Mouse (Mus musculus) midbrain, embryonic 14.5 days (tissue): ENCODE data around the gene Kdelr3. TPM values are rescaled to one million over a fixed set of nuclear protein-coding genes. Genes with fewer than 3 reads are reported as not detected.

ENCODE experiments used
- ATAC-seq: fragments of 200-750 bp; cut with Nextera tagmentation; 2 replicates; pipeline ENCODE4 v1.8.0; 2017; ENCODE audit warnings: moderate number of reproducible peaks, moderate library complexity; ENCODE audit not compliant: low FRiP score, low TSS enrichment
- DNase-seq: peaks from one replicate; pipeline ENCODE4 v3.0.0-alpha.2; 2015
- H3K27ac ChIP-seq: fragments of 300-500 bp; sonication (generic); replicated peaks from 2 replicates; pipeline ENCODE4 v1.5.1; 2014; ENCODE audit warnings: mild to moderate bottlenecking, low read depth, low read length, moderate library complexity
- H3K27me3 ChIP-seq: fragments of 300-500 bp; sonication (generic); 2 replicates; pipeline ENCODE4 v1.6.1; 2014; ENCODE audit warnings: low read length, control low read depth, mixed read lengths; ENCODE audit not compliant: control insufficient read depth, insufficient read depth
- H3K36me3 ChIP-seq: fragments of 300-500 bp; sonication (generic); 2 replicates; pipeline ENCODE4 v1.6.1; 2014; ENCODE audit warnings: low read length, control low read depth; ENCODE audit not compliant: control insufficient read depth, insufficient read depth
- H3K4me1 ChIP-seq: fragments of 300-500 bp; sonication (generic); 2 replicates; pipeline ENCODE4 v1.6.1; 2014; ENCODE audit warnings: mild to moderate bottlenecking, antibody characterized with exemption, low read length, control low read depth; ENCODE audit not compliant: control insufficient read depth, insufficient read depth
- H3K4me2 ChIP-seq: fragments of 300-500 bp; sonication (generic); 2 replicates; pipeline ENCODE4 v1.6.1; 2014; ENCODE audit warnings: mild to moderate bottlenecking, low read length, moderate library complexity
- H3K4me3 ChIP-seq: fragments of 300-500 bp; sonication (generic); replicated peaks from 2 replicates; pipeline ENCODE4 v1.5.1; 2014; ENCODE audit warnings: low read depth, low read length
- H3K9ac ChIP-seq: fragments of 300-500 bp; sonication (generic); replicated peaks from 2 replicates; pipeline ENCODE4 v1.6.1; 2014; ENCODE audit warnings: mild to moderate bottlenecking, low read length, moderate library complexity
- H3K9me3 ChIP-seq: fragments of 300-500 bp; sonication (generic); 2 replicates; pipeline ENCODE4 v1.6.1; 2016; ENCODE audit warnings: low read length, control low read depth, mixed read lengths; ENCODE audit not compliant: control insufficient read depth
- WGBS: fragments of 180-500 bp; shearing (Covaris S2); extraction: QIAGEN DNeasy Blood & Tissue Kit; methylation state at CpG from one replicate; pipeline ENCODE4 v1.1.7; 2014; 5-methylcytosine and 5-hydroxymethylcytosine counted together
- polyA plus RNA-seq: library from polyadenylated mRNA; unstranded; fragments of >200 nt; fragmentation: Nextera tagmentation; extraction: Ambion mirVana; gene quantifications from 2 replicates; pipeline ENCODE4 v1.2.1, GENCODE M21; 2014

Kdelr3 gene
- polyA plus RNA-seq, 1 experiment from 2014 or later, result 7.1 TPM

DNA sequence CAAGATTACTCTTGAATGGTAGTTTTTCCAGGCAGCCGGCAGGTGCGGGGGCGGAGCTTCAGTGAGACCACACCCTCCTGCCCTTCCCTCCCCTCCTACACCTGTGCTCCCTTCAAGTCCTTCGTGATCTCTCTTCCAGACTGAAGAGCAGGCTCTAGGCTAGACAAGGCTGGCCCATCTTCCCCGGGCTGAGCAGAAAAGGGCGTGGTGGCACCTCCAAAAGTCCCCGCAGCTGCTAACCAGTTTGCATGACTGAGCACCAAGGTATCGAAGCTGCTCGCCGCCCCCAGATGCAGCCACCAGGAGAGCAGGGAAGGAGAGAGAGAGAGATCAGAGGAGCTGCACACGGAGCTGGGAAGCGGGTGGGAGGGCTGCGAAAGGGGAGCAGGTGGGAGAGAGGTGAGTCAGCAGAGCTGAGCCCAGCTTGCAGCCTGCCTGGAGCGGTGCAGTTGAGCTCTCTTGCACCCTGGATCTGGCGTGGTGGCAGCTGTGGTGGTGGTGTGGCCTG, 35.0 kb upstream of the Kdelr3 start:
- H3K27me3 ChIP-seq, result no peaks in the 10 kb centered on the region
- 10% methylated on average over 15 of the region's 15 CpGs for WGBS
- no peak for DNase-seq

DNA sequence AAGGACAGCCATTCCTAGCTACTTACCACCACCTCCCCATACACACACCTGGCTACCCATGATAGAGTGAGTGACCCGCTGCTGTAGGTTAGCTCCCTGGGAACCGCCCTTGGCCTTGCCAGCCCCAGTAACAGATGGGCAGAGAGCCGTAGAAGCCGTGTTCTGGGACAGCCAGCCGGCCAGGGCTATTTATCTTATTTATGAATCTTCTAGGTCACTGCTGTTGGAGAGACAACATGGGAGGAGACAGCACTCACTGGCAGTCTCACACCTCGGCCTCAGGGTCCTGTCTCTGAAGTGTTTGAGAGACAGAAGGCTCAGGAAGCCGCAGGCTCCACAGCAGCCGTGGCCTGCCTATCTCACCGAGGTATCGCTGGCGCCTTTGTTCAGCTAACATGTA, 26.7 kb upstream of the Kdelr3 start:
- H3K36me3 ChIP-seq, result no peaks in the 10 kb centered on the region

More for the DNA sequence above, 35.0 kb upstream of the Kdelr3 start:
- ATAC-seq, result no peak
- H3K4me1 ChIP-seq, result no peaks in the 10 kb centered on the region
- no peak overlapping the region for H3K9ac ChIP-seq
- H3K36me3 ChIP-seq, result no peaks in the 10 kb centered on the region
- no peak overlapping the region for H3K4me2 ChIP-seq
- no peak overlapping the region for H3K4me3 ChIP-seq
- H3K27ac ChIP-seq, result no peak overlapping the region
- no peaks in the 10 kb centered on the region for H3K9me3 ChIP-seq

DNA sequence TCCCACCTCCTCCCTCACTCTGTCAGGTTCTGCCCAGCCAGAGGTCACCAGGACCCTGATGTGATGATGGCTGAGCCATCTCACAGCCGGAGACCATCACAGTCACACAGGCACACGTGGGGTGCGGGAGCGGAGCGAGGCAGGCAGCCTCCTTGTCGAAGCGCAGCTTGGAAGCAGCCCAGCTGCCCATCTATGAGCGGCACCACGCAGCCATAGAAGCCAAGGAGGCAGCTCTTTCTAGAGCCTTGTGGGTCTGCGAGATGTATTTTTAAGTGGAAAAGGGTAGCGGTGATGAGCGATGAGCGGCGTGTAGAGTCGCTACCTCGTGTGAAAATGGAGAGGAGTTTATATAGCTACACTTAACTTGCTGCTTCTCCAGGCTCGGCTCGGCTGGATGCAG, 22.7 kb upstream of the Kdelr3 start:
- 53% methylated on average over 18 of the region's 18 CpGs for WGBS
- Histone ChIP-seq H3K4me3 (no peak overlapping the region), H3K27me3 (no peaks in the 10 kb centered on the region), H3K36me3 (no peaks in the 10 kb centered on the region), H3K27ac (no peak overlapping the region), H3K4me2 (no peak overlapping the region), H3K9ac (no peak overlapping the region), H3K4me1 (no peaks in the 10 kb centered on the region), H3K9me3 (no peaks in the 10 kb centered on the region)
- no peak for ATAC-seq
- DNase-seq, result no peak

More for the DNA sequence above, 26.7 kb upstream of the Kdelr3 start:
- H3K27ac ChIP-seq, result no peak overlapping the region
- H3K27me3 ChIP-seq, result no peaks in the 10 kb centered on the region
- H3K4me2 ChIP-seq, result no peak overlapping the region
- H3K9me3 ChIP-seq, result no peaks in the 10 kb centered on the region
- no peak for DNase-seq
- H3K4me1 ChIP-seq, result no peaks in the 10 kb centered on the region
- no peak for ATAC-seq
- 74% methylated on average over 11 of the region's 11 CpGs for WGBS
- no peak overlapping the region for H3K9ac ChIP-seq
- no peak overlapping the region for H3K4me3 ChIP-seq

DNA sequence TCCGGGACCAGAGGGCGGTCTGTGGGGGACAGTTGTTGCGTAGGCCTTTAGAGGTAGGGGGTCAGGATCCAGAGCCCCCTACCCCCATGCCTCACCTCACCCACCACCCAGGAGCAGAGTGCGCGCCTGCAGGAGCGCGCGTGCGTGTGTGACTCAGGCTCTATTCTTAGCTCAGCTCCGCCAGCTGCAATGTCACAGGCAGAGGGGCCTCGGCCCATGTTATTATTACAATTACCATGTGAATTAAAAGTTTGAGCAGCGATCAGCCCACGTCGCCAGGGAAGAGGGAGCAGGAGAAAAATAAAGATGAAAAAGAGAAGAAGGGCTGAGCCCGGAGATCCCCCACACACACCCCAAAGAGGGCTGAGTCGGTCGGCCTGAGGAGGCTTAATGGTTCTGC, 16.1 kb upstream of the Kdelr3 start:
- no peak for ATAC-seq
- Histone ChIP-seq H3K9me3 (no peaks in the 10 kb centered on the region), H3K4me2 (no peak overlapping the region), H3K27me3 (peaks cover 23% of the 10 kb centered on the region), H3K4me1 (peaks cover 6% of the 10 kb centered on the region; the same call in 1 of the 2 replicates), H3K9ac (no peak overlapping the region), H3K4me3 (no peak overlapping the region), H3K36me3 (no peaks in the 10 kb centered on the region), H3K27ac (no peak overlapping the region)
- DNase-seq, result no peak
- 67% methylated on average over 17 of the region's 17 CpGs for WGBS

DNA sequence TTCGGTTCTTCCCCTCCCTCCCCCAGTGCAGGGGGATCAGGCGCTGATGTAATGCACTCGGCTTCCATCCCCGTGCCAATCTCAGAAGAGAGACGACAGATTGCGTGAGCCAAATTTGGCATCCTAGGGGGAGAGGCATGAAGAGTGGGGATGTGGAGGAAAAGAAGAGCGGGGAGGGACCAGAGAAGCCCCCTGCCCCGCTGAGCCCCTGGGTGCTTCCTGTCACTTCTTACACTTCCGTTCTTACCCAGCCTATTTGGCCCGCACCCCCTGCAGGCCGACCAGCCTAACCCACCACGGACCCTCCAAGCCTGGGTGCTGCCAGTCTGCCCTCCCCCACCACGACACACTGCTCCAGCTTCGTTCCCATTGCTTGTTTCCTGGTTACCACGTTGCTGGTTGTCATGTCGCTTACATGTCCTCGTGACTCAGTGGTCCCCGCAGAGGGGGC, 13.3 kb upstream of the Kdelr3 start:
- peaks cover 18% of the 10 kb centered on the region for H3K4me1 ChIP-seq
- H3K36me3 ChIP-seq, result no peaks in the 10 kb centered on the region
- no peak overlapping the region for H3K9ac ChIP-seq
- H3K27me3 ChIP-seq, result peaks cover 48% of the 10 kb centered on the region
- no peak overlapping the region for H3K4me2 ChIP-seq
- no peak overlapping the region for H3K4me3 ChIP-seq
- no peak overlapping the region for H3K27ac ChIP-seq
- no peaks in the 10 kb centered on the region for H3K9me3 ChIP-seq
- DNase-seq (no peak), ATAC-seq (no peak)
- WGBS, result 20% methylated on average over 18 of the region's 18 CpGs

DNA sequence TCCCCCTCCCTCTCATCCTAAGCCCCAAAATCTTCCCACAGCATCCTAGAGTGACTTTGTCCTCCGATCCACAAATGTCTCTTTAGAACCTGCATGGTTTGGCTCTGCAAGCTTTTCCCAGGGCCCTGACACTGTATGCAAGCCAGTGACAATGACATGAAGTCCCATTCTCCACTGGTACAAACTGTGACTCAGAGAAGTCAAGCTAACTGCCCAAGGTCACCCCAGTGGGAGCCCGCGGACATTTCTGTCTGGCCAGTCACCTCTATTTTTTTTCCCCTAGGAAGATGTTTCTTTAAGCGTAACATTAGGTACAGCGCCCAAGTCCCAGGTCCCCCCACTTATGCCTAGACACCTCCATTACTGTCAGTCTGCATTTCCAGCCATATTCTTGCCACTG, 12.8 kb upstream of the Kdelr3 start:
- H3K4me3 ChIP-seq, result no peak overlapping the region
- H3K27me3 ChIP-seq, result peaks cover 54% of the 10 kb centered on the region
- H3K9me3 ChIP-seq, result no peaks in the 10 kb centered on the region
- peaks cover 18% of the 10 kb centered on the region for H3K4me1 ChIP-seq
- no peak for ATAC-seq
- no peak for DNase-seq
- no peaks in the 10 kb centered on the region for H3K36me3 ChIP-seq
- WGBS, result 68% methylated on average over 5 of the region's 5 CpGs
- no peak overlapping the region for H3K9ac ChIP-seq
- no peak overlapping the region for H3K4me2 ChIP-seq
- no peak overlapping the region for H3K27ac ChIP-seq

DNA sequence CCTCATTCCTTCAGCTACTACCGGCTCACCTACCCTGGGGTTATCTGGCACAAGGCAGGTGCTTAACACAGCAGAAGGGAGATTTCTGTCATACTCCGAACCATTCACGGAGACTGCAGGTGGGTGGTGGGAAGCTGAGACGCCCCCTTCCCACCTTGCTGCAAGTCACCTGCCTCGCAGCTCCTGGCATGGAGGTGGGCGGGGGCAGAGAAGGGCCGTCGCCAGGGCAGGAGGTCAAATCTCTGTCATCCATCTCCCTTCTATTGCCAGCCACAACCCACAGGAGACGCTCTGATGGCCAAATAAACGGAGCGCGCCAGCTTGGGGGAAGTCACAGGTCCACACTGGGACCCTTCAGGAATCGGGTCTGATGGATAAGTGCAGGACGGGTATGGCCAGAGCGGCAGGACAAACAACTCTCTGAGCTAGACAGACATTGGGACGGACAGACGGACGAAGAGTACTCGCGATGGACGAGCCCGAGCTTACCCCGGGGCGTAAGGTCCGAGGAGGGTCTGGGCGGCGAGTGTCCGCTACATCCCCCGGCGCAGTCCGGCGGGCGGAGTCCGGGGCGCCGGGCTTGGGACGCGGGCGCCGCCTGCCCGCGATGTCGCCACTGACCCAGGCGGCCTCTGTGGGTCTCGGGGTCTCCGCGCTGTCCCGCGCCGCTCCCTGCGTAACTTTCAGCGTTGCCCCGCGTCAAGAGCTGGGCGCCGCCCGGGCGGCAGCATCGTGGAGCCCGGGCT, 11.3 kb upstream of the Kdelr3 start, which contains the start of gene Kcnj4:
Kcnj4 (minus strand) TSS at position 535 of the 746 bp plus-strand sequence.
- Histone ChIP-seq H3K4me2 (peak within 1 kb of the TSS; percentile 99), H3K36me3 (no peaks in the 10 kb centered on the region), H3K9me3 (no peaks in the 10 kb centered on the region), H3K9ac (peak within 1 kb of the TSS; percentile 39), H3K27me3 (peaks cover 57% of the 10 kb centered on the region), H3K4me3 (peak within 1 kb of the TSS; percentile 53), H3K4me1 (peaks cover 18% of the 10 kb centered on the region), H3K27ac (no peak within 1 kb of the TSS)
- no peak for DNase-seq
- ATAC-seq, result no peak
- WGBS, result 2% methylated on average over 60 of the region's 60 CpGs

DNA sequence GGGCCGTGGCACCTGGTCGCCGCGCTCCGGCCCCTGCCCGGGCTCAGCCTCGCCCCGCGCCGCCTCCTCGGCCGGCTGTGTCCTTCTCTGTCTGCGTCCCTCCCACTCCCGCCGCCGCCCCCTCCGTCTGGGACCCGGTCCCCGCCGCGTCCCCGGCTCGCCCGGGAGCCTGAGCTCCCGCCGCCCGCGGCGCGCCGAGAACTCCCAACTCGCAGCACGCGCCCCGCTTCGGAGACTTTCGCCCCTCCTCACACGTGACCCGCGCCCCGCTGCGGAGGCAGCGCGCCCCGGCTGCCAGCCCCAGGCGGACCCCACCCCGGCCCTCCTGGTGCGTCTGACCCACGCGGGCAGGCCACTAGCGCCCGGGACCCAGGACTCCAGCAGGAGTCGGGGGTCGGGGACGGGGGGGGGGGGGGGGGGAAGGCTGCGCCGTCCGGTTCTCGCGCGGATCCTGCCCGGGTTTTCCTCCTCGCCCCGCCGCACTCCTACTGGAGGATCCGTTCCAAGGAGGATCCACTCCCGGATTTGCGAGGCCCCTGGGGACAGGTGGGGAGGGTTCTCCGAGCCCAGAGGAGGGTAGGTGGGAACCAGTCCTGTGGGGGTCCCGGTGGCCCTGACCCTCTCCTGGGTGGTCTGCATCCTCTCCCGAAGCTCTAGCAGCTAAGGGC, 10.5 kb upstream of the Kdelr3 start:
- peak overlapping the region; percentile 53 for H3K4me3 ChIP-seq
- peak overlapping the region; percentile 99 for H3K4me2 ChIP-seq
- H3K27me3 ChIP-seq, result peaks cover 65% of the 10 kb centered on the region
- no peaks in the 10 kb centered on the region for H3K9me3 ChIP-seq
- under 1% methylated on average over 64 of the region's 71 CpGs for whole genome bisulfite sequencing
- peak overlapping the region; percentile 39 for H3K9ac ChIP-seq
- no peaks in the 10 kb centered on the region for H3K36me3 ChIP-seq
- ATAC-seq (peak; percentile 51), DNase-seq (peak; percentile 87)
- no peak overlapping the region for H3K27ac ChIP-seq
- H3K4me1 ChIP-seq, result peaks cover 18% of the 10 kb centered on the region
